Mouse (Mus musculus): Measurements from ENCODE around the gene Mlh1.

Mlh1 gene

DNA sequence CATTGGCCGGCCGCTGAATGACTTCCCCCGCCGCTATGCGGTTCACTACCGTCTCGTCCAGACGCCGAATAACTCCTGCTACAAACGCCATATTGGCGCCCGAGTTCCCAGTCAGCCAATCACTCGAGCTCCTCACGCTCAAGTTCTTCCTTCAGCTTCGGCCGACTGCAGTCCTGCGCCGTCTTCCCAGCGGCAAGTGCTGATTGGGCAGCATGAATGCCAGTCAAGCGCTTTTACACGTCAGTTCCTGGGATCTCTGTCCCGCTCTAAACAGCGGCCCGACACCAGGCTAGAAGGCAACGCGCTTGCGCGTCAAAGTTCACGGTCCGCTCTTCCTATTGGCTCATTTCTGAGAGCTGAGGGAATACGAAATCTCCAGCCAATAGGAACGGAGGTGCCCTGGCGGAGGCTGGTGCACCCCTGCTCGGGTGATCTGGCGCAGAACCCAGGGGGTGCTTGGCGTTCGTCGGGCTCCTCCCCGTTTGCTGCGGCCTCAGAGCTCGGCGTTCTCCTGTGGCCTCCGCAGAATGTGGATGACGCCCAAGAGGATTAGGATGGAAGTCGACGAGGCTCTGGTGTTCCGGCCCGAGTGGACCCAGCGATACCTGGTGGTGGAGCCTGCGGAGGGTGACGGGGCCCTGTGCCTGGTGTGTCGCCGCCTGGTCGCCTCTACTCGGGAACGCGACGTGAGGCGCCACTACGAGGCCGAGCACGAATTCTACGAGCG is at the start of gene Mlh1, which contains the start of gene Epm2aip1:
Mlh1 (minus strand) TSS at position 358 of the 727 bp plus-strand sequence.
Epm2aip1 (plus strand) TSS at position 496 of the 727 bp plus-strand sequence.
- DNase-seq (ENCODE audit: low read depth, low spot score): peak; percentile 100

DNA sequence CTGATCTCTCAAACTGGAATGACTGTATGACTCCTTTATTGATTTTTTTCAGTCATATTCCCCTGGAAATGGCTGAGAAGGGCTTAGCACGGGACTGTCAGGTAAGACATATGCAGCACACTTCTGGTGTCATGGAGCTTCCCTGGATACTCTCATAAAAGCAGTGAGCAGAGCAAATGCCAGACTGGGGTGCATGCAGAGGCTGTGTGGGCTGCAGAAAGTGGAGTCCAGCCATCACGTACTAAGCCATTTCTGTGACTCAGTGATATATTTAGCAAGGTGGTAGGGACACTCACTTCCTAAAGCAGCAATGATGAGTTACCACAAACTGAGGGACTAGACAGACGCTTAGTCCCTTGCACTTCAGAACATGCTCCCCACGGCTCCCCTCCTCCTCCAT is 49.3 kb upstream of the Mlh1 start:
- no peak for DNase-seq (ENCODE audit: low read depth, low spot score)

DNA sequence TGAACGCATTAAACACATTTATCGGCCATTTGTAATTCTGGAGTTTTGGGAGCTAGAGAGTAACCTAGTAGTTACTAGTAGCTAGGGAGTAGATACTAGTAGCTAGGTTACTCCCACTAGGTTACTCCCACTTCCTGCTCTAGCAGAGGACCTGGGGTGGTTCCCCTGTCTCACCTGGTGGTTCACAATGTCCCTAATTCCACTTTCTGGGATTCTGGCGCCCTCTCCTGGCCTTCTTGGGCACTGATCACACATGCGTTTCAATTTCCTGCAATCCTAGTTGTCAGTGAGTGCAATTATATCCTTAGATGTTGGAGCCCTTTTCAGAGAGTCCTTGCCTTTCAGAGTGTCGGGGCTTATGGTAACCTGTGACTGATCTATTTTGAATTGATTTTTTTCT is 42.6 kb upstream of the Mlh1 start:
- peak; percentile 66 for DNase-seq (ENCODE audit: low read depth, low spot score)

GRCm38 (mm10) chr9:111313793-111314192 is 42.2 kb upstream of the Mlh1 start:
- DNase-seq (ENCODE audit: low read depth, low spot score): no peak

DNA sequence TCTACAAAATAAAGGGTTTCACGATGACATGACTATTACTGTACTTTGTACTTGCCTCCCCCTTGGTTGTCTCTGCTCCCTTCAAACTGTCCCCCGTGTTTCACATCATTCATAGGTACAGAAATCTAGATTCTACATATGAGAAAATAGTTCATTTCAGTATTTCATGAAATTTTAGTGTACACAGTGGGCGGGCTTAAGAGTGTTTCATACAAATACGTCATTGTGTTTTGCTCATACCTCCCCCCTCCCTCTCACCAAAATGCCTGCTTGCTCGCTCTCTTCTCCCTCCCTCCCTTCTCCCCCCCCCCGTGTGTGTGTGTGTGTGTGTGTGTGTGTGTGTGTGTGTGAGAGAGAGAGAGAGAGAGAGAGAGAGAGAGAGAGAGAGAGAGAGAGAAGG is 41.7 kb upstream of the Mlh1 start:
- no peak for DNase-seq (ENCODE audit: low read depth, low spot score)

DNA sequence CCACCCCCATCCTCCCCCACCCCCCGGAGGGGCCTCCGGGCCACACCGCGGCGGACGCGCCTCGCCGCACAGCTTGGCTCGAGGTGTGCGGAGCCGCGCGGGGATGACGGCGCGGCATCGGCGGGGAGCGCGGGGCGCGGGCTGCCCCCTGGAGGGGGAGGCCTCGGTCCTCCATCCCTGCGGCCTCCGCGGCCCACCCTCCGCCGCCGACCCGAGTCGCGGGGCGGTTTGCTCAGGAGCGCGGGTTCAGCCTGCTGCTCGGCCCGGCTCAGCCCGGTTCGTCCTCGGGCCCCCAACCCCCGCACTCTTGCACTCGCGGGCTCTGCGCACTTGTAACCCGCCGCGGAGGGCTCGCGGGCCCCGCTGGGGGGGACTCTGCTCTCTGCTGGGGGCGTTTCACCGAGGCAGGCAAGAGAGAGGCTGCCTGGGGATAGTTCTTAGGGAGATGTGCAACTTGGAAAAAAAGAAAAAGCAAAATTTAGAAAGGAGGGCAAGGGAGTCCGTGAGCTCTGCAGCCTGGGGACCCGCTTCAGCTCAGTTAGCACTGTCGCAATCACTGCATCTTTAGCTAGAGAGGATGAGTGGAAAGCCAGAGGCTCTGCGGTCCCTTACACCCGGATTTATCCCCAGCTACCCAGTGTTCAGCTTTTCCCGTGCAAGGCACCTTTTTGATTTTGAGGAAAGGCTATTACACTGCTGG is 41.0 kb upstream of the Mlh1 start:
- no peak for DNase-seq (ENCODE audit: low read depth, low spot score)

GRCm38 (mm10) chr9:111311843-111312441 is 40.4 kb upstream of the Mlh1 start:
- DNase-seq (ENCODE audit: low read depth, low spot score): no peak

GRCm38 (mm10) chr9:111311031-111311842 is 39.6 kb upstream of the Mlh1 start, which contains the start of gene Trank1:
Trank1 (plus strand) TSS chr9:111311739.
- DNase-seq (ENCODE audit: low read depth, low spot score): no peak

DNA sequence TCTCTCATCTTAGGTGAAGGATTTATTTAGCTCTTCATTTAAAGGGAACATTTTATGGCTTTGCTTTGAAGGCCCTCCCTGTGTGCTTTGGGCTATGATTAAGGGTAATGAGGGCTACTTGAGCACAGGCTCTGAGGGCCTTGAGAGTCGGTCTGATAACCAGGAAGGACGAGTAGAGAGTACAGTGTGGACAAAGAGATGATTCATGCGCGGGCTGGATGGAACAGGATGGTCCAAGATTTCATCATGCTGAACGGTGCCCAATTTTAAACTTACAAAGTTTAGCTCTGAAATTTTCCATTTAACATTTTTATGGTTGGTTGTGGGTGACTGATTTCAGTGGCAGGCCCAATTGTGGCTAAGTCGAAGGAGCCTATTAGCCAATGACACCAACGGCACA is 34.6 kb upstream of the Mlh1 start:
- DNase-seq (ENCODE audit: low read depth, low spot score): no peak

- DNase-seq (ENCODE audit: low read depth, low spot score): no peak
Measured at GRCm38 (mm10) chr9:111304036-111304435, 32.4 kb upstream of the Mlh1 start.

GRCm38 (mm10) chr9:111302196-111302831 is 30.7 kb upstream of the Mlh1 start:
- no peak for DNase-seq (ENCODE audit: low read depth, low spot score)

DNA sequence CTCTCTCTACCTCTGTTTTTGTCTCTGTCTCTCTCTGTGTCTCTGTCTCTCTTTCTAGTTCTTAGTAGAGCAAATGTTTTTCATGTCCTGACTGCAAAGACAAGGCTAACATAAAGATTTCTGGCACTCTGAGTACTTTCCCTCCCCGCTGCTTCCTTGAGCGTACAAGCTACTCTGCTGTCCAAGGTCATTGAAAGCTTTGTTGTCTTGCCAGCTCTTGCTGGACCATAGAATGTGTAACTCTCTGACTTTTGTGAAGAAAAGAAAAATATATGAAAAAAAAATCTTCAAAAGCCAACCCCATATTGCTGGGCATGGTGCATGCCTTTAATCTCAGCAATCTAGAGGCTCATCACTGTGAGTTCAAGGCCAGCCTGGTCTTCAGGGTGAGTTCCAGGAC is 27.0 kb upstream of the Mlh1 start:
- DNase-seq (ENCODE audit: low read depth, low spot score): no peak

- no peak for DNase-seq (ENCODE audit: low read depth, low spot score)
Measured at GRCm38 (mm10) chr9:111296433-111296832, 24.8 kb upstream of the Mlh1 start.

GRCm38 (mm10) chr9:111295323-111295722 is 23.7 kb upstream of the Mlh1 start:
- no peak for DNase-seq (ENCODE audit: low read depth, low spot score)

DNA sequence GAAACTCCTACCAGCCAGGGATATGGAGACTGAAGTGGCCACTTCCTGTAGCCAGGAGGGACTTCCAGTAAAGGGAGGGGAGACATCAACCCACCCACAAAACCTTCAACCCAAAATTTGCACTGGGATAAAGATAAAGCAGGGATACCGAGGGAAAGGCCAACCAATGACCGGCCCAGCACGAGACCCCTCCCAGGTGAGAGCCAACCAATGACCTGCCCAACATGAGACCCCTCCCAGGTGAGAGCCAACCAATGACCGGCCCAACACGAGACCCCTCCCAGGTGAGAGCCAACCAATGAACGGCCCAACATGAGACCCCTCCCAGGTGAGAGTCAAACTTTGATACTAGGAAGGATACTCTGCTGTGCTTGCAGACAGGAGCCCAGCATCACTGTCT is 23.3 kb upstream of the Mlh1 start:
- DNase-seq (ENCODE audit: low read depth, low spot score): no peak

DNA sequence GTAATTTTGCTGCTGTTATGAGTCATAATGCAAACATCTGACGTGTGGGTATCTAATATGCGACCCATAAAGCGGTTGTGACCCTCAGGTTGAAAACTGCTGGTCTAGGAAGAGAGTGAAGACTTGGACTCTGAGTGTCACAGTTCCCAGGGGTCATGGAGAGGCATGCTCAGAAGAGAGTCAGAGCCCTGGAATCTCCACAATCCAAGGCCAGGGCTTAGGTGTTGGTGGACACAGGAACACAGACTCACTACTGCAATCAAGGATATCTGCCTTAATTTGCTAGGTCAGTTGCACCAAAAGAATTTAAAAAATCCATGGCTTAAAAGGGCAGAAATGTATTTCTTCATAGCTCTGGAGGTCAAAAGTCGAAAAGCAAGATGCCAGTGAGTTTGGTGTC is 21.6 kb upstream of the Mlh1 start:
- no peak for DNase-seq (ENCODE audit: low read depth, low spot score)

DNA sequence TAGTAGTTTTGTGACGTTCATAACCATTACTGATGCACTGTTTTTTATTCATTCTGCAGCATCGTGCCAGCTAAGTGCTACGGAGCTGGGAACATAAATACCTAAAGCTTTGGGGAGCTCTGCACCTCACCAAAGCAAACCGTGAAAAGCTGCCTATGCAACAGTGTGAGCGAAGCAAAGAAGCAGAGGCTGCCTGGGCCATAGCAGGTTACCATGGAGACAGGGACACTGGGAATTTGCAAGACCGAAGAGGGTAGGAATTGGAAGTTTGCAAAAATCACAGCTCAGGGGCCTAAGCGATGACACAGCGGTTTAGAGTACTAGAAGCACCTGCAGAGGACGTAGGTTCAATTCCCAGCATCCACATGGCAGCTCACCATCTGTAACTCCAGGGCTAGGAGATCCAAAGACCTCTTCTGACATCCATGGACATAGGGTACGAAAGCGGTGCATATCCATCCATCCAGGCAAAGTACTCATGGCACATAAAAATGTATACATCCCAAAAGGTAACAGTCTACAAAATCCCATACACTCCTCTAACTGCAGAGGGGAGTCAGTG is 19.0 kb upstream of the Mlh1 start:
- no peak for DNase-seq (ENCODE audit: low read depth, low spot score)

- peak; percentile 86 for DNase-seq (ENCODE audit: low read depth, low spot score)
Measured at GRCm38 (mm10) chr9:111289832-111290339, 18.3 kb upstream of the Mlh1 start.

DNA sequence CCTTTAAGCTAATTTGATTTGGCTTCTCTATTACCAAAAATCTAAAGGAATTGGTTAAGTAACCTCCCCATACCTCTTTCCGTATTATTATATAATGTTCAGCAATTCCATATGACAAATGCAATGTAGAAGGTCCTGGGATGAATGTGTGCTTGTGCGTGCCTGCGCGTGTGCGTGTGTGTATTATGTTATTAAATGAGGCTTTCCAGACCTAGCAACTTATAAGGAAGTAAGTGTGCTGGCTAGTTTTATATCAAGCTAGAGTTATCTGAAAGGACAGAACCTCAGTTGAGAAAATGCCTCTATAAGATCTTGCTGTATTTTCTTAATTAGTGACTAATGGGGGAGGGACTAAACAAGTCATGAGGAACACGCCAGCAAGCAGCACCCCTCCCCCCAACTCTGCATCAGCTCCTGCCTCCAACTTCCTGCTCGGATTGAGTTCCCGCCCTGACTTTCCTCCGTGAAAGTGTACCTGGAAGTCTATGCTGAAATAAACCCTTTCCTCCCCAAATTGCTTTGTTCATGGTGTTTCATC is 17.8 kb upstream of the Mlh1 start:
- no peak for DNase-seq (ENCODE audit: low read depth, low spot score)

DNA sequence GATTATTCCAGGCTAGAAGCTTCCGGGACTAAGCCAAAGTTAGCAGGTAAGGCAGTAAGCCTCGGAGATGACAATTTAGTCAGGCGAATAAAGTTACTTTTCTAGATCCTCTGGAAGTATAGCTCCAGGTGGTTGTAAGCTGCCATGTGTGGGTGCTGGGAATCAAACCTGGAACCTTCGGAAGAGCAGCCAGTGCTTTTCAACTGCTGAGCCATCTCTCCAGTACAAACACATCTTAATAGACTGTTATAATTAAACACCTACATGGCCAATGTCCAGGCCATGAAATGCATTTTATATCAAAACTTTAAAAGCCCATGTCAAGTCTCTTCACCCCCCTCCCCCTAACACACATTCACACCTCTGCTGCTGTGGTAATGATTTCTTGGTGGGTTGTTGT is 16.4 kb upstream of the Mlh1 start:
- DNase-seq (ENCODE audit: low read depth, low spot score): no peak

DNA sequence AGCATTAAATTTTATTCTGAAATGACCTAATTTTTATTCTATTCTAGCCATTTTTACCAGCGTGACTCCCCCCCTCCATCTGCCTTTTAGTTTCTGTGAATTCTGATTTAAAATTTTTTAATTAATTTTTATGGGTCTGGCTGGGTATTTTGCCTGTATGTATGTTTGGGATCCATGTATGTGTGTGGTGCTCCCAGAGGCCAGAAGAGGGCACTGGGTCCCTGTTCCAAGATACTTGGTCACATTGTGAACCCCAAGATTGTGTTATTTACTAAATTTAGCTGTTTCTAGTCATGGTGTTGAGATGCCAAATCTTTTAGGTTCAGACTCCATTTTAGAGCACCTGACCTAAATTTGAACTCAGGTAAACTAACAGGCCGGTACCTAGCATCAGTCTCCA is 14.9 kb upstream of the Mlh1 start:
- no peak for DNase-seq (ENCODE audit: low read depth, low spot score)

Data from A20 (cell line).